In genomic region chr4:82643022-82643733, GRCm38 (mm10) we compare ENCODE assay signal across 8 mouse cellular contexts.
A peak's percentile ranks its signal among the peaks of the same experiment; 100 is the strongest.
DNase-seq lines count a peak whose midpoint lies in the region; ATAC-seq and TF ChIP-seq lines count a peak whose summit lies in the region.

No protein-coding gene starts in this region.

- H3K27ac ChIP-seq in kidney, adult 2 months (ENCODE audit: insufficient read depth, low read depth, low read length) = no peak overlapping the region
- H3K27ac ChIP-seq in embryonic facial prominence, embryonic 10.5 days (replicated peaks) = peak overlapping the region; percentile 40; the same call in 1 of the 2 replicates
- H3K27ac ChIP-seq in hindbrain, embryonic 15.5 days (replicated peaks) = peak overlapping the region; percentile 61

- no peak for DNase-seq in kidney, adult 2 months
- DNase-seq in kidney, adult 11 months = no peak
- peak; percentile 50 for DNase-seq in NIH3T3 (ENCODE audit: low read depth)
- peak; percentile 56 for DNase-seq in embryonic facial prominence, embryonic 10.5 days (ENCODE audit: low spot score)
- DNase-seq in lung, postnatal 14 days = peak; percentile 34
- peak; percentile 23 for DNase-seq in right cerebral cortex, postnatal 25 days

- TF ChIP-seq CTCF in kidney, adult 2 months (conservative IDR thresholded peaks at IDR 0.05; ENCODE audit: insufficient read depth, insufficient read length, low read depth, low read length) = peak; percentile 46

- no peak for TF ChIP-seq POLR2A in kidney, adult 2 months (IDR thresholded peaks at IDR 0.05; ENCODE audit: low read depth, low read length)

- H3K27me3 ChIP-seq in kidney, adult 2 months (replicated peaks; ENCODE audit: control insufficient read depth, insufficient read depth, low read length) = no peaks in the 10 kb centered on the region
- H3K27me3 ChIP-seq in embryonic facial prominence, embryonic 10.5 days (replicated peaks; ENCODE audit: low read depth, poor library complexity, severe bottlenecking) = no peaks in the 10 kb centered on the region
- no peaks in the 10 kb centered on the region for H3K27me3 ChIP-seq in hindbrain, embryonic 15.5 days

- H3K4me1 ChIP-seq in kidney, adult 2 months (ENCODE audit: control insufficient read depth, insufficient read depth, low read length) = no peaks in the 10 kb centered on the region
- no peaks in the 10 kb centered on the region; the same call in none of the 2 replicates for H3K4me1 ChIP-seq in embryonic facial prominence, embryonic 10.5 days
- no peaks in the 10 kb centered on the region; the same call in 1 of the 2 replicates for H3K4me1 ChIP-seq in hindbrain, embryonic 15.5 days (replicated peaks)

- no peak overlapping the region for H3K4me2 ChIP-seq in hindbrain, embryonic 15.5 days

- H3K9ac ChIP-seq in hindbrain, embryonic 15.5 days = no peak overlapping the region

- WGBS in kidney, adult 2 months = 50% methylated on average over 6 of the region's 6 CpGs
- 68% methylated on average over 6 of the region's 6 CpGs for WGBS in embryonic facial prominence, embryonic 10.5 days
- WGBS in hindbrain, embryonic 15.5 days = 41% methylated on average over 6 of the region's 6 CpGs

- no peak overlapping the region for H3K4me3 ChIP-seq in kidney, adult 2 months (ENCODE audit: insufficient read depth, low read depth, low read length)
- H3K4me3 ChIP-seq in embryonic facial prominence, embryonic 10.5 days = no peak overlapping the region
- H3K4me3 ChIP-seq in hindbrain, embryonic 15.5 days = no peak overlapping the region

- H3K9me3 ChIP-seq in embryonic facial prominence, embryonic 10.5 days = no peaks in the 10 kb centered on the region
- H3K9me3 ChIP-seq in hindbrain, embryonic 15.5 days = no peaks in the 10 kb centered on the region

- no peaks in the 10 kb centered on the region for H3K36me3 ChIP-seq in kidney, adult 2 months (ENCODE audit: control insufficient read depth, insufficient read depth, low read length)
- H3K36me3 ChIP-seq in embryonic facial prominence, embryonic 10.5 days (replicated peaks) = no peaks in the 10 kb centered on the region
- H3K36me3 ChIP-seq in hindbrain, embryonic 15.5 days = no peaks in the 10 kb centered on the region

- peak; percentile 91 for ATAC-seq in hindbrain, embryonic 15.5 days (ENCODE audit: low FRiP score, low read depth)
- no peak for ATAC-seq in monocyte, adult 5-6 weeks (replicated peaks; ENCODE audit: insufficient number of reproducible peaks, low FRiP score, low TSS enrichment, poor library complexity, severe bottlenecking)

Comparison
In these comparisons a context has a peak if more than half of its experiments do, and no peak if none do; other contexts are left out.
1. DNase-seq: peak in NIH3T3 (single experiment), embryonic facial prominence, embryonic 10.5 days (single experiment), lung, postnatal 14 days (single experiment) and right cerebral cortex, postnatal 25 days (single experiment); none in kidney, adult 2 months (single experiment) and kidney, adult 11 months (single experiment).